ENCODE assay signal across 12 mouse cellular contexts in the genomic region with DNA sequence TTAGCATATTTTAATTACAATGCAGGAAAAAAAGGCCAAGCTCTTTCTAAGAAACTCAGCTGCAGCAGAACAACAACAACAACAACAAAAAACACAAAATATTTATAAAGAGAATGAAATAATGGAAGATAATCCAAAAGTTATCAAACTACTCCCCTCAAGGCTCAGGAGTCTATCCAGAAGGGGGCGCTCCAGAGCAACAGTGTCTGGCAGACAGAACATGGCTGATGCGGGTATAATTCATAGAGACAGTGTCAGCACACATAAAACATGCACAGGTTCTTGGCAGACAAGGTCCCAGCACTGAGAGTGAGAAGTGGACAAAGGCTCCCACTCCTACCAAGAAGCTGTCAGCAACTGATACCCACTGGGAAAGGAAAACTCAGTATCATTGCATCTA.
A peak's percentile ranks its signal among the peaks of the same experiment; 100 is the strongest.
DNase-seq lines count a peak whose midpoint lies in the region; TF ChIP-seq lines count a peak whose summit lies in the region.
"Had no signal": no experiment of that assay in that cellular context is flagged by ENCODE, and none has a peak within 500 bp of the region (broad histone marks: within the 10 kb centered on the region; RNA-seq: fewer than 3 reads in every experiment).

No protein-coding gene starts in this region.

- no peak overlapping the region for H3K4me3 ChIP-seq in layer of hippocampus, adult 2 months
- H3K4me3 ChIP-seq: erythroblast, embryonic 14.5 days had no signal

- no peak overlapping the region for H3K27ac ChIP-seq in layer of hippocampus, adult 2 months

- peak; percentile 56 for TF ChIP-seq CTCF in layer of hippocampus, adult 2 months (conservative IDR thresholded peaks at IDR 0.05)

- intact Hi-C loops in heart, postnatal 10 days (cut with DNase I), result no loop called here

- DNase-seq in adrenal gland, postnatal 36 days, result peak; percentile 4 to 23
- DNase-seq in adrenal gland, adult 18-20 months (ENCODE audit: low spot score in 2 of 2), result no peak
- DNase-seq in layer of hippocampus, adult 2 months (ENCODE audit: low spot score in 2 of 2), result no peak
- DNase-seq in layer of hippocampus, adult 11-12 months (ENCODE audit: low spot score), result no peak
- peak; percentile 21 for DNase-seq in thymus, postnatal 4 days
- no peak for DNase-seq in thymus, postnatal 36 days
- DNase-seq in heart, postnatal 10 days, result no peak
- no peak for DNase-seq in heart, postnatal 4 days
- DNase-seq: B cell, adult 2 months; cerebellum, adult 9-10 months; kidney, adult 9 months had no signal

Comparison
In these comparisons a context has a peak if more than half of its experiments do, and no peak if none do; other contexts are left out.
1. DNase-seq: peak in adrenal gland, postnatal 36 days (2 of 2) and thymus, postnatal 4 days (single experiment); none in adrenal gland, adult 18-20 months (0 of 2), layer of hippocampus, adult 2 months (0 of 2), layer of hippocampus, adult 11-12 months (single experiment), thymus, postnatal 36 days (0 of 2), heart, postnatal 10 days (0 of 2) and heart, postnatal 4 days (single experiment).